Comparison of ENCODE assay signal across 12 mouse cellular contexts in the genomic region with DNA sequence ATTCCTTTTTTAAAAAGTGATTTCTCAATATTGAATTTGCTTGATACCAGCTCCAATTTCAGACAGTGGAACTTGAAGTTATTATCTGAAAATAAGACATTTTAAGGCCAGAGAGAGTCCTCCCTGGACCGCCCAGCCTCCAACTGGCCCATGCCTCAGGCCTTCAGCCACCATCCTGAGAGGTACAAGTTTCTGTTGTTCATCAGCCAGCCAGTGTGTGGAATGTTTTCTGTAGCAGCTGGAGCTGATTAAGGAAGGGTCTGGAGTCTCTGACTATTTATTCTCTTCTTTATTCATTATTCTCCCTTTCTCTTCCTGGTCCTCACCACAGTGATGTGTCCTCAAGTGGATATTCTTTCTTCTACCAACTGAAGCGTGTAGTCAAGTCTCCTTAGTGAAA.
"Had no signal": no experiment of that assay in that cellular context is flagged by ENCODE, and none has a peak within 500 bp of the region (broad histone marks: within the 10 kb centered on the region; RNA-seq: fewer than 3 reads in every experiment).

No protein-coding gene starts in this region.

- H3K9ac ChIP-seq: kidney, embryonic 15.5 days; liver, embryonic 12.5 days; lung, embryonic 14.5 days; midbrain, embryonic 15.5 days; neural tube, embryonic 12.5 days had no signal

- H3K4me2 ChIP-seq: kidney, embryonic 15.5 days; liver, embryonic 12.5 days; lung, embryonic 14.5 days; midbrain, embryonic 11.5 days; midbrain, embryonic 15.5 days; neural tube, embryonic 12.5 days had no signal

- DNase-seq: kidney, adult 2 months; kidney, postnatal 14 days; lung, embryonic 14.5 days; lung, postnatal 10 days; lung, postnatal 4 days; right cerebral cortex, postnatal 14 days had no signal

- H3K4me1 ChIP-seq: kidney, embryonic 15.5 days; liver, embryonic 12.5 days; midbrain, embryonic 15.5 days; neural tube, embryonic 12.5 days had no signal

- H3K4me3 ChIP-seq: kidney, embryonic 15.5 days; liver, embryonic 12.5 days; midbrain, embryonic 15.5 days; neural tube, embryonic 12.5 days had no signal

- ATAC-seq: liver, embryonic 12.5 days; midbrain, embryonic 15.5 days had no signal

- H3K9me3 ChIP-seq: kidney, embryonic 15.5 days; liver, embryonic 12.5 days; midbrain, embryonic 15.5 days; neural tube, embryonic 12.5 days had no signal

- H3K27ac ChIP-seq: kidney, embryonic 15.5 days; liver, embryonic 12.5 days; midbrain, embryonic 15.5 days; neural tube, embryonic 12.5 days; stomach, postnatal 0 days had no signal

- H3K27me3 ChIP-seq: kidney, embryonic 15.5 days; liver, embryonic 12.5 days; midbrain, embryonic 15.5 days; neural tube, embryonic 12.5 days had no signal

- H3K36me3 ChIP-seq: kidney, embryonic 15.5 days; liver, embryonic 12.5 days; midbrain, embryonic 15.5 days; neural tube, embryonic 12.5 days had no signal
